In the genomic region with DNA sequence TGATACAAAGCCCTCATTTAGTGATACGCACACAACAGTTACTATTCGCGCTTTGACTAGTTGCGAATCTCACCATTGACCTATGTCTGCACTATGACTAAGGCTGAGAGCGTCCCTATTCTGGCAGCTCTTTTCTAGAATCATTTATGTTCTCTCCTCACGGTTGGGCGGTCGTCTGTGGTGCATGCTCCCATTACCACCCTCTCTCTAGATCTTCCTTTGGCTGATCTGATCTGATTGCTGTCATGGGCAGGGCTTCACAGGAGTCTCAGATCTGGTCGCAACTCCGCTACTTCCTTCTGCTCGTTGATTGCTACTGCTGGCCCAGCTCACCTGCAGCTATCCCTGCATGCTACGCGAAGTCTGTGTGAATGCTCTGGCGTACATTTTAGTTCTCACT, we compare ENCODE assay signal across 20 mouse cellular contexts.
DNase-seq lines count a peak whose midpoint lies in the region; ATAC-seq and TF ChIP-seq lines count a peak whose summit lies in the region.
"Had no signal": no experiment of that assay in that cellular context is flagged by ENCODE, and none has a peak within 500 bp of the region (broad histone marks: within the 10 kb centered on the region; RNA-seq: fewer than 3 reads in every experiment).

No protein-coding gene starts in this region.

- no peak overlapping the region for H3K4me3 ChIP-seq in kidney, embryonic 14.5 days (ENCODE audit: low read length)
- H3K4me3 ChIP-seq in kidney, embryonic 16.5 days (ENCODE audit: low read length), result no peak overlapping the region
- peak overlapping the region; percentile 67 for H3K4me3 ChIP-seq in testis, adult 2 months (ENCODE audit: control insufficient read depth, low read depth, low read length)
- H3K4me3 ChIP-seq: embryonic facial prominence, embryonic 12.5 days; forebrain, embryonic 13.5 days; forebrain, embryonic 15.5 days had no signal

- no peak for TF ChIP-seq POLR2A in testis, adult 2 months (IDR thresholded peaks at IDR 0.05; ENCODE audit: control insufficient read depth, low read depth, low read length)

- TF ChIP-seq CTCF in testis, adult 2 months (IDR thresholded peaks at IDR 0.05; ENCODE audit: control insufficient read depth, insufficient read depth, insufficient replicate concordance, low read depth, low read length), result no peak

- no peaks in the 10 kb centered on the region for H3K4me1 ChIP-seq in kidney, embryonic 14.5 days (ENCODE audit: control insufficient read depth, insufficient read depth, low read length)
- H3K4me1 ChIP-seq in kidney, embryonic 16.5 days (ENCODE audit: insufficient read depth, low read length), result peaks cover 7% of the 10 kb centered on the region; the same call in 1 of the 2 replicates
- peaks cover 4% of the 10 kb centered on the region for H3K4me1 ChIP-seq in testis, adult 2 months (ENCODE audit: control insufficient read depth, insufficient read depth, low read length)

- 71% methylated on average over 14 of the region's 14 CpGs for WGBS in kidney, embryonic 14.5 days
- 73% methylated on average over 14 of the region's 14 CpGs for WGBS in kidney, embryonic 16.5 days

- no peak overlapping the region for H3K4me2 ChIP-seq in kidney, embryonic 14.5 days (replicated peaks; ENCODE audit: low read depth, low read length)
- H3K4me2 ChIP-seq in kidney, embryonic 16.5 days (replicated peaks; ENCODE audit: low read depth, low read length), result no peak overlapping the region
- H3K4me2 ChIP-seq: embryonic facial prominence, embryonic 12.5 days; forebrain, embryonic 13.5 days; forebrain, embryonic 15.5 days had no signal

- H3K27me3 ChIP-seq in kidney, embryonic 14.5 days (ENCODE audit: control insufficient read depth, insufficient read depth, low read length), result no peaks in the 10 kb centered on the region
- H3K27me3 ChIP-seq in kidney, embryonic 16.5 days (ENCODE audit: insufficient read depth, low read length), result no peaks in the 10 kb centered on the region
- H3K27me3 ChIP-seq in testis, adult 2 months (ENCODE audit: control insufficient read depth, insufficient read depth, low read length), result no peaks in the 10 kb centered on the region
- H3K27me3 ChIP-seq: embryonic facial prominence, embryonic 12.5 days; forebrain, embryonic 15.5 days had no signal

- H3K9ac ChIP-seq in kidney, embryonic 14.5 days (ENCODE audit: low read depth, low read length), result no peak overlapping the region
- H3K9ac ChIP-seq in kidney, embryonic 16.5 days (replicated peaks; ENCODE audit: low read length), result no peak overlapping the region
- H3K9ac ChIP-seq: embryonic facial prominence, embryonic 12.5 days; forebrain, embryonic 13.5 days; forebrain, embryonic 15.5 days had no signal

- ATAC-seq in kidney, embryonic 14.5 days (ENCODE audit: low FRiP score, low TSS enrichment), result 0 out of 2 replicates have a peak, but pooled peaks have one; percentile 64
- ATAC-seq in kidney, embryonic 16.5 days (ENCODE audit: low FRiP score, low TSS enrichment), result peak; percentile 65; the same call in 1 of the 2 replicates
- ATAC-seq: forebrain, embryonic 13.5 days; forebrain, embryonic 15.5 days had no signal

- no peaks in the 10 kb centered on the region for H3K9me3 ChIP-seq in kidney, embryonic 14.5 days (ENCODE audit: control insufficient read depth, low read length)
- H3K9me3 ChIP-seq in kidney, embryonic 16.5 days (ENCODE audit: low read length), result no peaks in the 10 kb centered on the region
- H3K9me3 ChIP-seq: embryonic facial prominence, embryonic 12.5 days; forebrain, embryonic 13.5 days; forebrain, embryonic 15.5 days had no signal

- no peak for DNase-seq in kidney, adult 8-10 months
- DNase-seq in kidney, adult 18-20 months, result no peak
- no peak for DNase-seq in testis, postnatal 10 days (ENCODE audit: low spot score)
- DNase-seq in left cerebral cortex, adult 8-10 months (ENCODE audit: low spot score in 2 of 2), result no peak
- DNase-seq: adrenal gland, adult 2 months; adrenal gland, postnatal 10 days; adrenal gland, postnatal 25 days; cerebellum, adult 11 months; cerebellum, adult 18-20 months; cerebellum, adult 8-10 months; cerebellum, adult 9-11 months; cerebellum, postnatal 14 days; cerebellum, postnatal 36 days; embryo, embryonic 11 days had no signal

- no peak overlapping the region for H3K27ac ChIP-seq in kidney, embryonic 14.5 days (ENCODE audit: low read depth, low read length)
- no peak overlapping the region for H3K27ac ChIP-seq in kidney, embryonic 16.5 days (ENCODE audit: low read length)
- no peak overlapping the region for H3K27ac ChIP-seq in testis, adult 2 months (ENCODE audit: control insufficient read depth, insufficient read depth, low read depth, low read length)
- H3K27ac ChIP-seq: embryonic facial prominence, embryonic 12.5 days; forebrain, embryonic 13.5 days; forebrain, embryonic 15.5 days had no signal

- H3K36me3 ChIP-seq in kidney, embryonic 14.5 days (ENCODE audit: control insufficient read depth, insufficient read depth, low read length), result no peaks in the 10 kb centered on the region
- H3K36me3 ChIP-seq in kidney, embryonic 16.5 days (ENCODE audit: insufficient read depth, low read length), result no peaks in the 10 kb centered on the region
- no peaks in the 10 kb centered on the region for H3K36me3 ChIP-seq in testis, adult 2 months (ENCODE audit: control insufficient read depth, insufficient read depth, low read length)
- H3K36me3 ChIP-seq: embryonic facial prominence, embryonic 12.5 days; forebrain, embryonic 15.5 days had no signal
